Mouse (Mus musculus) stomach, postnatal 0 days (tissue): Measurements from ENCODE around the gene 1700029I15Rik.

Source experiments
- CTCF ChIP-seq: IDR thresholded peaks from 2 replicates; pipeline ENCODE4 v1.5.1; 2016; ENCODE audit warnings: antibody characterized with exemption, low read depth, mild to moderate bottlenecking, moderate library complexity
- EP300 ChIP-seq: optimal IDR thresholded peaks from 2 replicates; pipeline ENCODE3; 2016; ENCODE audit warnings: antibody characterized with exemption

DNA sequence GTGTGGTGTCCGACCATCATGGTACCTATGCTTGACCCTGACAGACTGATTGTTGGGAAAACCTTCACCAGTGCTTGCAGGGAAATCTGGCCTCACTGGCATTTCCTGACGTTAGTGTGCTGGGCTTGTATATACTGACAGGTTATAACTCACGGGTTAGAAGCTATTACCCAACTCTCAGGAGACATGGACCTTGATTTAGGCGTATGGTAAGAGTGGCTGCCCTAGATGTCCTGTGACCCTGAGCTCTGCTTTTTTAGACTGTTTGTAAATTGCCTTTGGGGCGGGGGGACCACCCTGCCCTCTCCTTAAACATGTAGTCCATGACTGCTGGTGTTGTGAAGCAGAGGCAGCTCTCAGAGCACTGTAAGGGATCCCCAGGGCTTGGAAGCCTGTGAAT lies 31.7 kb upstream of the 1700029I15Rik start:
- TF ChIP-seq CTCF (no peak), EP300 (no peak)
